Mouse (Mus musculus): ENCODE results near the gene Fibin. TPM values are rescaled to one million over a fixed set of nuclear protein-coding genes. Genes with fewer than 3 reads are reported as not detected.

The Fibin gene
- polyA plus RNA-seq (2015; fragmentation: Nextera tagmentation; extraction: Ambion mirVana): 49.9 and 54.2 TPM in 2 replicates

DNA sequence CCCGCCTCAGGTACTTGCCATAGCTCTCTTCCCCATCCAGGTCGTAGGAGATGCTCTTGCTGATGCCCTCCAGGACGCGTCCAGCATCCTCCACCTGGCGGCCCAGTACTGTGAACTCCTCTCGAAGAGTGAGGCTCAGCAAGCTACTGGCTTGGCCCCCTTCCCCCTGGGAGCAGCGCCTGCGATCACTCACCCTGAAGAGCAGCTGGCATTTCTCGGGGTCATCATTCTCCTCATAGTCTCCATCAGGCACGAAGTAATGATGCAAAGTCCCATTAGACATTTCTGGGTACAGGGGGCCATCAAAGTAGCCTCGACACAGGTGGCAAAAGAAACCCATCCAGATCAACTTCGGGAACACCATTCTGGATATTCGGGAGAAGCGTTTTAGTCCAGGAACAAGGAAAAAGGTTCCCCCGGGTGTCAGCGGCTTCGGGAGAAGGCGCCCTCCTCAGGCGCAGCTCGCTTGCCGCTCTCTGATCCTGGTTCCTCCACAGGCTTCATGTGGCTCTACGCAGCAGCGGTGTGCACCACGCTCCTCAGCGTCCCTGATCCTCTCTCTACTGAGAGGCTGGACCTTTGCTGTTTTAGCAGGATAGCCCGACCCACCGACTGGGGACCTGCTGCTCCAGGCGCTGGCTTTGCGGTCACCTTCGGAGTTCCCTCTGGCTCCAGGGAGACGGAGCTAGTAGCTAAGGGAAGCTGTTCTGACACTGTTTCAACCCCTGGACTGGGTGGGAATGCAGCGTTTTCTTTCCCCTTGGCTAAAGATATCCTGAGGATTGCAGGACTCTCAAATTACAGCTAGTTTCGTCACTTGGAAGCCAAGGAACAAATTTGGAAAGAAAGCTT, at the start of gene Fibin:
Gene Fibin, minus strand, starts transcription at position 752 of the 852 bp plus-strand sequence.
- ATAC-seq (ENCODE audit: borderline replicate concordance, extremely low read depth, low FRiP score, low TSS enrichment): peak; percentile 79
- peak within 1 kb of the TSS; percentile 81 for H3K27ac ChIP-seq
- H3K9ac ChIP-seq: peak within 1 kb of the TSS; percentile 58
- H3K4me2 ChIP-seq: peak within 1 kb of the TSS; percentile 54
- H3K4me3 ChIP-seq: peak within 1 kb of the TSS; percentile 52
- no peaks in the 10 kb centered on the region for H3K9me3 ChIP-seq
- peaks cover 19% of the 10 kb centered on the region for H3K27me3 ChIP-seq
- H3K4me1 ChIP-seq: 0 out of 2 replicates have a peak, but pooled peaks cover 4% of the 10 kb centered on the region
- 2% methylated on average over 33 of the region's 33 CpGs for WGBS
- no peaks in the 10 kb centered on the region for H3K36me3 ChIP-seq

- H3K27ac ChIP-seq: no peak overlapping the region
- no peaks in the 10 kb centered on the region for H3K27me3 ChIP-seq
- H3K9ac ChIP-seq: no peak overlapping the region
- 73% methylated on average over 3 of the region's 3 CpGs for WGBS
- H3K4me1 ChIP-seq: no peaks in the 10 kb centered on the region
- no peak overlapping the region for H3K4me3 ChIP-seq
- H3K36me3 ChIP-seq: no peaks in the 10 kb centered on the region
- no peaks in the 10 kb centered on the region for H3K9me3 ChIP-seq
- ATAC-seq (ENCODE audit: borderline replicate concordance, extremely low read depth, low FRiP score, low TSS enrichment): no peak; the same call in 1 of the 2 replicates
- H3K4me2 ChIP-seq: no peak overlapping the region
Measured at GRCm38 (mm10) chr2:110411428-110411827, 48.4 kb upstream of the Fibin start.

DNA sequence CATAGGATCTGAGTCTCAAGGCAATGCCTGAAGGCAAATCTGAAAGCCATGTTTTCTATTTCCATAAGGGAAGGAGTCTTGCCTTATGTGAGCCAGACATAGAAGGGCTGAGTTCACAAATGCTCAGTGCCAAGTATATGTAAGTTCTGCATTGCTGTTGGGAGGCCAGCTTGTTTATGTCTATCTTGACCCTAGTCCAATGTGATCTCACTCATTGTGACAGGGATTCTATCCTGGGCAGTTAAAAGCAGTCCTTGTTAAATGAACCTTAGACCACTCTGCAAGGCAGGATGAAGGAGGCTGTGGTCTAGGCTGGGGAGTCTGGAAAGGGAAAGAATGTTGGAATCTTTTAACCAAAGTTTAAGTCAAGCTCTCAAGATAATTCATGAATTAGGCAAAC, 45.8 kb upstream of the Fibin start:
- no peak overlapping the region for H3K4me2 ChIP-seq
- H3K36me3 ChIP-seq: no peaks in the 10 kb centered on the region
- no peak; the same call in 1 of the 2 replicates for ATAC-seq (ENCODE audit: borderline replicate concordance, extremely low read depth, low FRiP score, low TSS enrichment)
- no peaks in the 10 kb centered on the region for H3K27me3 ChIP-seq
- no peak overlapping the region for H3K4me3 ChIP-seq
- H3K27ac ChIP-seq: no peak overlapping the region
- H3K9ac ChIP-seq: no peak overlapping the region
- no peaks in the 10 kb centered on the region for H3K9me3 ChIP-seq
- no peaks in the 10 kb centered on the region for H3K4me1 ChIP-seq

DNA sequence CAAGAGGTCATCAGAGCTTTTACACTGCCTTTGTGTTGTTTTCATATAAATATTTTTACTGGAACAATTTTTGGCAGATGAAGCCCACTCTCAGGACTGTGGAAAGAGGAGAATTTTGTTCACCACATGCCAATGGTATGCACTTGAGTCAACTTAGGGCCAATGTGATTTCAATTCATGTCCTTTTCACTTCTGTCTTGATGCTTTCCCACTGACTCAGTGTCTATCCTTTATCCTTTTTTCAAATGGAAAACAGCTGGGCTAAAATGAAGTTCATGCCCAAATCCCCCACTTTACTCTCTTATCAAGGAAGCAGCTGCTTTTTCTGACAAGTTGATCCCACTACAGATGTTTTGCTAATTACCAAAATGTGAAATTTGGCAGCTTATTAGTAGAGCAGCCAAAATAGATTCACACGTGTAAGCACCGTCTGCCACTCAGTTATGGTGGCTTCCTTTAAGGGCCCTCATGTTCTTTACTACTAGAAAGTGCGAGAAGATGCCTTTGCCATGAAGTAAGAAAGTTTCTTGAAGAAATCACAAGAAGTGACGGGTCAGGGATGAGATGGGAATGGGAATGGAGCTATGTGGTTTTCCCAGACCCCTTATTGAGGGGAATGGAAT, 29.8 kb upstream of the Fibin start:
- no peaks in the 10 kb centered on the region for H3K27me3 ChIP-seq
- WGBS: 70% methylated on average over 4 of the region's 4 CpGs
- no peaks in the 10 kb centered on the region for H3K36me3 ChIP-seq
- no peak for ATAC-seq (ENCODE audit: borderline replicate concordance, extremely low read depth, low FRiP score, low TSS enrichment)
- no peak overlapping the region for H3K9ac ChIP-seq
- no peaks in the 10 kb centered on the region for H3K4me1 ChIP-seq
- no peaks in the 10 kb centered on the region for H3K9me3 ChIP-seq
- no peak overlapping the region for H3K4me3 ChIP-seq
- H3K27ac ChIP-seq: no peak overlapping the region
- no peak overlapping the region for H3K4me2 ChIP-seq

- Histone ChIP-seq H3K27me3 (no peaks in the 10 kb centered on the region), H3K4me2 (no peak overlapping the region), H3K4me3 (no peak overlapping the region), H3K4me1 (no peaks in the 10 kb centered on the region), H3K9me3 (no peaks in the 10 kb centered on the region), H3K36me3 (no peaks in the 10 kb centered on the region), H3K9ac (no peak overlapping the region), H3K27ac (no peak overlapping the region)
- 65% methylated on average over 5 of the region's 5 CpGs for WGBS
- ATAC-seq (ENCODE audit: borderline replicate concordance, extremely low read depth, low FRiP score, low TSS enrichment): no peak
Measured at GRCm38 (mm10) chr2:110390736-110391409, 27.9 kb upstream of the Fibin start.

DNA sequence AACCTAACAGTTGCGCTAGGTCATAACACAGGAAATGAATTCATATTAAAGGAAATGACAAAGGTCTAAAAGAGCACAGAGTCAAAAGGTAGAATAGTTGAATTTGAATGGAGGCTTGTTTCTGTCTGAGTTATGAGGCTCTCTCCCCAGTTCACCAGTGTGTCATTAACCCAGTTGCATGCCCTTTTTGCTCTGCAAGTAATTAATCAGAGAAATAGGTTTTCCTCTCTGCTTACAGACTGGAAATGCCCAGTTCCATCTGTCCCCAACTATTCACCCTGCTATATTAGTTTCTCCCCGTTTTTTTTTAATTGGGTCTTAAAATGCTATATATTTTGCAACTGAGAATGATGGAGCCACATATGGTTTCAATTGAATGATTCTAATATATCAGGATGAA, 16.8 kb upstream of the Fibin start:
- no peak overlapping the region for H3K9ac ChIP-seq
- no peaks in the 10 kb centered on the region for H3K36me3 ChIP-seq
- no peak overlapping the region for H3K4me2 ChIP-seq
- H3K4me1 ChIP-seq: no peaks in the 10 kb centered on the region
- no peaks in the 10 kb centered on the region for H3K9me3 ChIP-seq
- H3K27me3 ChIP-seq: no peaks in the 10 kb centered on the region
- H3K4me3 ChIP-seq: no peak overlapping the region
- no peak overlapping the region for H3K27ac ChIP-seq
- WGBS: 65% methylated on average over 2 of the region's 2 CpGs
- ATAC-seq (ENCODE audit: borderline replicate concordance, extremely low read depth, low FRiP score, low TSS enrichment): no peak

DNA sequence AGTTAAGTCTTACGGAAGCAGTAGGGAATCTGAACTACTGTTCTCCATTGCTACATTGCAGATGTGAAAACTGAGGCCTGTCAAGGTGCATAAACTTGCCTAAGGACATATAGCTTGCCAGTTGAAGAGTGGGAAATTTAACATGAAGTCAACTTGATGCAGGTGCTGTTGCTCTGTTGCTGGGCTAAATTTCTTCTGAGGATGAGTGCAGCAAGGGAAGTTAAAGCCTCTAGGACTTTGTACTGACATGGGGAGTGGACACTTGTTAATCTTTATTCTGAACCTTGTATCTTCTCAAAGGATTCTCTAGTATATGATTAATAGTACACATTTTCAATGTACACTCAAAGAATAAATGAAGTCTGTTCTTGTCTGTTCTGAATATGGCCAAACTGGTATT, 13.7 kb upstream of the Fibin start:
- H3K4me2 ChIP-seq: no peak overlapping the region
- no peaks in the 10 kb centered on the region for H3K9me3 ChIP-seq
- no peak overlapping the region for H3K27ac ChIP-seq
- 75% methylated on average over 1 of the region's 1 CpGs for WGBS
- H3K36me3 ChIP-seq: no peaks in the 10 kb centered on the region
- H3K9ac ChIP-seq: no peak overlapping the region
- no peak overlapping the region for H3K4me3 ChIP-seq
- ATAC-seq (ENCODE audit: borderline replicate concordance, extremely low read depth, low FRiP score, low TSS enrichment): no peak
- H3K4me1 ChIP-seq: no peaks in the 10 kb centered on the region
- no peaks in the 10 kb centered on the region for H3K27me3 ChIP-seq

GRCm38 (mm10) chr2:110375475-110375874, 12.5 kb upstream of the Fibin start:
- H3K9me3 ChIP-seq: no peaks in the 10 kb centered on the region
- H3K4me2 ChIP-seq: no peak overlapping the region
- ATAC-seq (ENCODE audit: borderline replicate concordance, extremely low read depth, low FRiP score, low TSS enrichment): no peak
- H3K4me3 ChIP-seq: no peak overlapping the region
- 81% methylated on average over 1 of the region's 1 CpGs for WGBS
- H3K36me3 ChIP-seq: no peaks in the 10 kb centered on the region
- no peaks in the 10 kb centered on the region for H3K27me3 ChIP-seq
- no peaks in the 10 kb centered on the region for H3K4me1 ChIP-seq
- H3K9ac ChIP-seq: no peak overlapping the region
- H3K27ac ChIP-seq: no peak overlapping the region

DNA sequence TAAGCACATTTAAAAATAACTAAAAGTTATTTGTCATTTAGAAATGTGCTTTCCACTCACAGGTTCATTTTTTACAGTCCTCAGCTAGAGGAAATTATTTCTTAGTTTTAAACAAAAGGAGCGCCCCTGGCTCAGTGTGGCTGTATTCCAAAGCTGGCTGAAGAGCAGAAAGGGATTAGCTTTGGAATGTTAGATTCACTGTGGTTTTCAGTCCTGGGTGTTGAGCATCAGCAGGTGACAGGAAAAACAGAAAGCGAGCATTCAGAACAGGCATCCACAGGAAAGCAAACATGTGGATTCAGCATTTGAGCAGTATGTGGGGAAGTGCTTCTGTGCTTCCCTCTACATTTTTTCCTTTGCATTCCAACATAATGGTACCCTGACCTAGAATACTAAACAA, 10.2 kb upstream of the Fibin start:
- Histone ChIP-seq H3K9me3 (no peaks in the 10 kb centered on the region), H3K27ac (no peak overlapping the region), H3K9ac (no peak overlapping the region), H3K4me2 (no peak overlapping the region), H3K4me1 (no peaks in the 10 kb centered on the region), H3K4me3 (no peak overlapping the region), H3K36me3 (no peaks in the 10 kb centered on the region), H3K27me3 (no peaks in the 10 kb centered on the region)
- no peak for ATAC-seq (ENCODE audit: borderline replicate concordance, extremely low read depth, low FRiP score, low TSS enrichment)
- 60% methylated on average over 2 of the region's 2 CpGs for WGBS

GRCm38 (mm10) chr2:110367382-110367887, 4.5 kb upstream of the Fibin start:
- H3K36me3 ChIP-seq: no peaks in the 10 kb centered on the region
- H3K4me1 ChIP-seq: 0 out of 2 replicates have a peak, but pooled peaks cover 4% of the 10 kb centered on the region
- H3K4me2 ChIP-seq: no peak overlapping the region
- H3K9me3 ChIP-seq: no peaks in the 10 kb centered on the region
- no peak overlapping the region for H3K4me3 ChIP-seq
- no peak overlapping the region for H3K9ac ChIP-seq
- peaks cover 12% of the 10 kb centered on the region for H3K27me3 ChIP-seq
- ATAC-seq (ENCODE audit: borderline replicate concordance, extremely low read depth, low FRiP score, low TSS enrichment): 0 out of 2 replicates have a peak, but pooled peaks have one; percentile 33
- WGBS: 53% methylated on average over 1 of the region's 1 CpGs
- H3K27ac ChIP-seq: no peak overlapping the region

GRCm38 (mm10) chr2:110365401-110365800, 2.4 kb upstream of the Fibin start:
- Histone ChIP-seq H3K9me3 (no peaks in the 10 kb centered on the region), H3K27ac (no peak overlapping the region), H3K27me3 (peaks cover 19% of the 10 kb centered on the region), H3K36me3 (no peaks in the 10 kb centered on the region), H3K4me1 (0 out of 2 replicates have a peak, but pooled peaks cover 4% of the 10 kb centered on the region), H3K4me3 (no peak overlapping the region), H3K9ac (no peak overlapping the region), H3K4me2 (no peak overlapping the region)
- no peak for ATAC-seq (ENCODE audit: borderline replicate concordance, extremely low read depth, low FRiP score, low TSS enrichment)
